Mouse (Mus musculus): ENCODE measurements at regions not wholly inside any gene's neighbourhood (a gene's known extent, or its start where the extent isn't known, plus 50 kb on each side); places are given as distances from the start of the nearest gene placed in this dataset.

- no peak for DNase-seq (ENCODE audit: low read depth)
These were observed 51.0 kb upstream of the Stt3b start for GRCm38 (mm10) chr9:115361191-115361590.

GRCm38 (mm10) chr9:115361881-115362280 is 51.7 kb upstream of the Stt3b start:
- DNase-seq (ENCODE audit: low read depth): no peak

GRCm38 (mm10) chr9:115362486-115362885 is 52.3 kb upstream of the Stt3b start:
- DNase-seq (ENCODE audit: low read depth): no peak

GRCm38 (mm10) chr9:115364919-115365861 is 55.0 kb upstream of the Stt3b start:
- DNase-seq (ENCODE audit: low read depth): peak; percentile 5

- no peak for DNase-seq (ENCODE audit: low read depth)
These were observed 57.6 kb upstream of the Stt3b start for GRCm38 (mm10) chr9:115367808-115368207.

GRCm38 (mm10) chr9:115380276-115380675 is 70.1 kb upstream of the Stt3b start:
- DNase-seq (ENCODE audit: low read depth): no peak

GRCm38 (mm10) chr9:115382824-115383475 is 72.7 kb upstream of the Stt3b start:
- no peak for DNase-seq (ENCODE audit: low read depth)

GRCm38 (mm10) chr9:115383935-115384334 is 73.7 kb upstream of the Stt3b start:
- DNase-seq (ENCODE audit: low read depth): no peak

- DNase-seq (ENCODE audit: low read depth): peak; percentile 3
These were observed 74.1 kb upstream of the Stt3b start for GRCm38 (mm10) chr9:115384345-115384744.

- DNase-seq (ENCODE audit: low read depth): no peak
These were observed 77.5 kb upstream of the Stt3b start for GRCm38 (mm10) chr9:115387471-115388360.

GRCm38 (mm10) chr9:115388361-115388759 is 78.1 kb upstream of the Stt3b start:
- DNase-seq (ENCODE audit: low read depth): no peak

GRCm38 (mm10) chr9:115389082-115389481 is 78.9 kb upstream of the Stt3b start:
- no peak for DNase-seq (ENCODE audit: low read depth)

GRCm38 (mm10) chr9:115390880-115391281 is 80.7 kb upstream of the Stt3b start:
- DNase-seq (ENCODE audit: low read depth): peak; percentile 11

GRCm38 (mm10) chr9:115395511-115395910 is 85.3 kb upstream of the Stt3b start:
- no peak for DNase-seq (ENCODE audit: low read depth)

GRCm38 (mm10) chr9:115400461-115400860 is 90.2 kb upstream of the Stt3b start:
- DNase-seq (ENCODE audit: low read depth): no peak

- no peak for DNase-seq (ENCODE audit: low read depth)
These were observed 91.4 kb upstream of the Stt3b start for GRCm38 (mm10) chr9:115401405-115402151.

GRCm38 (mm10) chr9:115402661-115403060 is 92.4 kb upstream of the Stt3b start:
- DNase-seq (ENCODE audit: low read depth): no peak

- no peak for DNase-seq (ENCODE audit: low read depth)
These were observed 93.2 kb upstream of the Stt3b start for GRCm38 (mm10) chr9:115403354-115403968.

GRCm38 (mm10) chr9:115407901-115408470 is 97.8 kb upstream of the Stt3b start:
- no peak for DNase-seq (ENCODE audit: low read depth)

GRCm38 (mm10) chr9:115408886-115409285 is 98.7 kb upstream of the Stt3b start:
- DNase-seq (ENCODE audit: low read depth): no peak

- DNase-seq (ENCODE audit: low read depth): no peak
These were observed 104.0 kb upstream of the Stt3b start for GRCm38 (mm10) chr9:115414190-115414589.

Measured in NIH3T3 (cell line).